Mouse (Mus musculus) liver, embryonic 16.5 days (tissue): ENCODE measurements around the gene Aatf. TPM values are rescaled to one million over a fixed set of nuclear protein-coding genes. Genes with fewer than 3 reads are reported as not detected.

ENCODE experiments used
- ATAC-seq: fragments of 200-750 bp; cut with Nextera tagmentation; 2 replicates; pipeline ENCODE4 v1.8.0; 2017; ENCODE audit warnings: low read depth, mild to moderate bottlenecking, moderate number of reproducible peaks, moderate library complexity
- H3K27ac ChIP-seq: fragments of 300-500 bp; sonication (generic); 2 replicates; pipeline ENCODE4 v1.5.1; 2014; ENCODE audit warnings: mild to moderate bottlenecking, low read length
- H3K27me3 ChIP-seq: fragments of 300-500 bp; sonication (generic); 2 replicates; pipeline ENCODE4 v1.6.1; 2014; ENCODE audit warnings: low read depth, low read length, mixed read lengths; ENCODE audit not compliant: control insufficient read depth, insufficient read depth
- H3K36me3 ChIP-seq: fragments of 300-500 bp; sonication (generic); 2 replicates; pipeline ENCODE4 v1.6.1; 2014; ENCODE audit warnings: mild to moderate bottlenecking; ENCODE audit not compliant: control insufficient read depth, insufficient read depth
- H3K4me1 ChIP-seq: fragments of 300-500 bp; sonication (generic); 2 replicates; pipeline ENCODE4 v1.6.1; 2014; ENCODE audit warnings: low read depth, low read length, mixed read lengths; ENCODE audit not compliant: control insufficient read depth
- H3K4me2 ChIP-seq: fragments of 300-500 bp; sonication (generic); 2 replicates; pipeline ENCODE4 v1.6.1; 2014; ENCODE audit warnings: low read depth, low read length, mixed read lengths
- H3K4me3 ChIP-seq: fragments of 300-500 bp; sonication (generic); 2 replicates; pipeline ENCODE4 v1.5.1; 2014; ENCODE audit warnings: low read depth, mild to moderate bottlenecking, low read length
- H3K9ac ChIP-seq: fragments of 300-500 bp; sonication (generic); 2 replicates; pipeline ENCODE4 v1.6.1; 2014; ENCODE audit warnings: low read depth, low read length
- H3K9me3 ChIP-seq: fragments of 300-500 bp; sonication (generic); replicated peaks from 2 replicates; pipeline ENCODE4 v1.6.1; 2016; ENCODE audit warnings: low read length; ENCODE audit not compliant: control insufficient read depth
- WGBS: fragments of 180-500 bp; shearing (Covaris S2); extraction: QIAGEN DNeasy Blood & Tissue Kit; methylation state at CpG from one replicate; pipeline ENCODE4 v1.1.7; 2014; ENCODE audit not compliant: insufficient replicate concordance; 5-methylcytosine and 5-hydroxymethylcytosine counted together
- polyA plus RNA-seq: library from polyadenylated mRNA; unstranded; fragments of >200 nt; fragmentation: Nextera tagmentation; extraction: Ambion mirVana; gene quantifications from 2 replicates; pipeline ENCODE4 v1.2.1, GENCODE M21; 2015

Aatf gene
- polyA plus RNA-seq, 1 experiment from 2014 or later, result 23.3 TPM

DNA sequence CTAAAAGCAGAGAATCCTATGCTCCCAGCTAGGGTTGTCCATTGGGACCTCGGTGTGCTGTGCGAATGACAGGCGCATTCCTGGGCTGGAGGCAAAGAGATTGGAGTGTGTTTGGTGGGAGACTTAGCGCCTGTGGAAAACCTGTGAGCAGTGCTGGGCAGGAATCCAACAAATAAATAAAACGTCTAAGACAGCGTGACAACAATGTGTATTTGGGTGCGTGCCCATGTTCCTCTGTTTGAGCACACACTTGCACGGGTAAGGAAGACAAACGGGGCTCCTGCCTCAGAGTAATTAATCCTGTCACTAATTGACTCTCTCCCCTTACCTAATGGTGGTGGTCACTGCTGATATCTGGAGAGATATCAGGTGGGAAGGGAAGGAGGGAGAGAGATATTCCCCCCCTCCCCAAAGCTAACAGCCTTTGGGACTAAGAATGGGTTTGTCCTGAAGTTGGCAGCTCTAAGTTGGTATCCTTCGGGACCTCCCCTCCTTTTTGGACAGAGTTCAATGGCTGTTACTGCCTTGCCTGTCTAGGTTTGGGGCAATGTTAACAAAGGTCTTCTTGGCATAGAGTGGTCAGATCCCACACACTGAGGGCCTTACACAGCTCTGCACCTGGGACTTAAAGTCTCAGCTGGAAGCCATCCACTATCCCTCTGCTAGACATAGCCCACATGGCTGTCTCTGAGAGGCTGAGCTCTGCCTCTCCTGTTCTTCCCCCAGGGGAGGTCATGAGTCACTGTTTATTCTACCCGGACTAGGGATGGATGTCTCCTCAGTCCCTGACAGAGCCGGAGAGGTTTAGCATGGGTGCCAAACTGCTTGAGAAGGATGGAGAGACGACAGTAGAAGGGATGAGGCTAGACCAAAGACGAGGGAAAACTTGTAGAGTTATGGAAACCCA is 16.7 kb upstream of the Aatf start:
- peaks cover 83% of the 10 kb centered on the region for H3K27me3 ChIP-seq
- no peaks in the 10 kb centered on the region for H3K9me3 ChIP-seq
- H3K27ac ChIP-seq, result no peak overlapping the region
- H3K9ac ChIP-seq, result no peak overlapping the region
- H3K4me2 ChIP-seq, result no peak overlapping the region
- WGBS, result 9% methylated on average over 14 of the region's 14 CpGs
- peaks cover 5% of the 10 kb centered on the region for H3K4me1 ChIP-seq
- no peak for ATAC-seq
- H3K4me3 ChIP-seq, result no peak overlapping the region
- no peaks in the 10 kb centered on the region for H3K36me3 ChIP-seq

DNA sequence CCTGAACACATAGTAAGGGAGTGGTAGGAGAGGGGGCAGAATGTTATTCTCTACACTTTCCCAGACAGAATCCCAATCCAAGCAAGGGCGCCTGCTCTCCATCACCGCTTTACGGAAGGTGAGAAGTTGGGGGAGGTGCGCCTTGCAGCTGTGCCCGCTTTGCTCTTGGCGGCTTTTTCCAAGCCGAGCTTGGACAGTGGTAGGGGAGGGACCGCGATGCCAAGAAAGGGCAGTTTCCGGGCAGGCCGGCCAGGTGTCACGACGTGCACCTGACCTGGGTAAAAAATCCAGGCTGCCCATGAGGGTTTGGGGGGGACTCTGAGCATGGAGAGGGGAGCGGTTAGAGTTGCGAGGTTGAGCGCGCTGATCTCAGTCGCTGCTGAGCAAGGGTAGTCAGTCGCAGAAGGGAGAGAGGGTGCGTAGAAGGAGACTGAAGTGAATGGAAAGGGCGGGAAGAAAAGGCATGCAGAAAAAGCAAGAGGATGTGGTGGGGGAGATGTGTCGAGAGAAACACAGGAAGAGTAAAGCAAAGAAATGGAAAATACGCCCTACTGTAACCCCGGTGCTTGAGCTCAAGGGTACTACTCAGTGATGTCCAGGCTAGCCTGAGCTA is 15.9 kb upstream of the Aatf start:
- Histone ChIP-seq H3K4me3 (no peak overlapping the region), H3K27ac (no peak overlapping the region), H3K36me3 (no peaks in the 10 kb centered on the region), H3K9me3 (no peaks in the 10 kb centered on the region), H3K4me1 (peaks cover 10% of the 10 kb centered on the region), H3K27me3 (peaks cover 92% of the 10 kb centered on the region), H3K9ac (no peak overlapping the region), H3K4me2 (no peak overlapping the region)
- 3% methylated on average over 24 of the region's 24 CpGs for WGBS
- ATAC-seq, result no peak

DNA sequence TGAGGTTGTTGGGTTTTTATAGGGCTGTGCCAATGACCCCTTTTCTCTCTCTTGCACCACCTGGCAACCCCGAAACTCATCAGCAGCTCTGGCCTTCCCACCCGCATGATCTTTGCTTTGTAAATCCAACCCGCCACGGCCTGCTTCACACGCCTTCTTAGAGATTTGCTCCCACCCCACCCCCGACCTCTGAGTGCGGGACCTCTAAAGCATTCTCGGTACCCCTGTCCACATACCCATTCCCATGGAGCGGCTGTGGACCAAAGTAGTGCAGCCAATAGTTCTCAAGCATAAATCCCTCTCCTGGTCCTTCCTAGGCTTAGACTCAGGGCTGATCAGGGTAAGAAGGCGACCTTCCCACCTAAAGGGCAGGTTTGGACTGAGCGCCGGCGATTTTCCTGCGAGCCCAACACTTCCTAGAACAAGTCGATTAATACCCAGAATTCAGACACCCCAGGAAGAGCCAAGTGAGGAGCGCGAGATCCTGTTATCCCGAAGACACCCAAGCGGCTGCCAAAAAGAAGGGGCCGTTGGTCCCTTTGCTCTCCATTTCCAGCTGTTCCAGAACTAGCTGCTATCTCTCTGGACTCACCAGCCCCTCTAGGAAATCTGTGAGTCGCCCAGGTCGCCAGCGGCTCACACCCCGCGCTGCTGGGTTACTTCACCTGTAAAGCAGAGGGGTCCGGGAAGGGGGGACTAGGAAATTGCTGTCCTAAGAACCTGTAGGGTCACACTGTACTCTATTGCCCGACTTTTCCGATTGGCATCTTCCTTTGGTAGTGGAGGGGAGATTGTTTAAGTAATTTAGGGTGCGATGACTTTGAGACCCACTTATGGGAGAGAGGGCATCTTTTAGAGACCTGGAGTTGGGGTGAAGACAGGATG is 13.9 kb upstream of the Aatf start:
- no peak for ATAC-seq
- H3K4me2 ChIP-seq, result no peak overlapping the region
- peaks cover 10% of the 10 kb centered on the region for H3K4me1 ChIP-seq
- H3K4me3 ChIP-seq, result no peak overlapping the region
- WGBS, result 3% methylated on average over 29 of the region's 29 CpGs
- no peaks in the 10 kb centered on the region for H3K9me3 ChIP-seq
- no peak overlapping the region for H3K27ac ChIP-seq
- peaks cover 97% of the 10 kb centered on the region for H3K27me3 ChIP-seq
- no peak overlapping the region for H3K9ac ChIP-seq
- H3K36me3 ChIP-seq, result no peaks in the 10 kb centered on the region

DNA sequence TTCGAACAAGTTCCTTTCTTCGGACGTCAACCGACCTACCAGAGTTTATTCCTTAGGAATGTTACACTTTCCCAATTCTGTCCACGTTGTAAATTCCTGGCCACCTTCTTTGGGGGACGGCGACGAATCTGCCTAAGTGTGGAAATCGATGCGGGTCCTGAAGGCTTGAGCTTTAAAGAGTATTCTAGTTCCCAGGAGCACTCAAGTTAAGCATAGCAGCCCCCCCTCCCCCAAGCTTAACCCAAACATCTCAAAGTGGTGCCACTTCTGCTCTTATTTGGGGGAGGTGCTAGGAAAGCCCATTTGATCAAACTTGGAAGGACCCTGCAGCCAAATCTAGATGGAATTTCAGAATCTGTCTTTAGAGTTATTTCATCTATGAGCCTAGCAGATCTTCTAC is 13.1 kb upstream of the Aatf start:
- ATAC-seq, result no peak
- H3K27ac ChIP-seq, result no peak overlapping the region
- no peaks in the 10 kb centered on the region for H3K36me3 ChIP-seq
- WGBS, result under 1% methylated on average over 10 of the region's 10 CpGs
- H3K4me3 ChIP-seq, result no peak overlapping the region; the same call in 1 of the 2 replicates
- no peak overlapping the region for H3K9ac ChIP-seq
- no peak overlapping the region for H3K4me2 ChIP-seq
- H3K4me1 ChIP-seq, result peaks cover 10% of the 10 kb centered on the region
- H3K27me3 ChIP-seq, result peaks cover 98% of the 10 kb centered on the region
- H3K9me3 ChIP-seq, result no peaks in the 10 kb centered on the region

DNA sequence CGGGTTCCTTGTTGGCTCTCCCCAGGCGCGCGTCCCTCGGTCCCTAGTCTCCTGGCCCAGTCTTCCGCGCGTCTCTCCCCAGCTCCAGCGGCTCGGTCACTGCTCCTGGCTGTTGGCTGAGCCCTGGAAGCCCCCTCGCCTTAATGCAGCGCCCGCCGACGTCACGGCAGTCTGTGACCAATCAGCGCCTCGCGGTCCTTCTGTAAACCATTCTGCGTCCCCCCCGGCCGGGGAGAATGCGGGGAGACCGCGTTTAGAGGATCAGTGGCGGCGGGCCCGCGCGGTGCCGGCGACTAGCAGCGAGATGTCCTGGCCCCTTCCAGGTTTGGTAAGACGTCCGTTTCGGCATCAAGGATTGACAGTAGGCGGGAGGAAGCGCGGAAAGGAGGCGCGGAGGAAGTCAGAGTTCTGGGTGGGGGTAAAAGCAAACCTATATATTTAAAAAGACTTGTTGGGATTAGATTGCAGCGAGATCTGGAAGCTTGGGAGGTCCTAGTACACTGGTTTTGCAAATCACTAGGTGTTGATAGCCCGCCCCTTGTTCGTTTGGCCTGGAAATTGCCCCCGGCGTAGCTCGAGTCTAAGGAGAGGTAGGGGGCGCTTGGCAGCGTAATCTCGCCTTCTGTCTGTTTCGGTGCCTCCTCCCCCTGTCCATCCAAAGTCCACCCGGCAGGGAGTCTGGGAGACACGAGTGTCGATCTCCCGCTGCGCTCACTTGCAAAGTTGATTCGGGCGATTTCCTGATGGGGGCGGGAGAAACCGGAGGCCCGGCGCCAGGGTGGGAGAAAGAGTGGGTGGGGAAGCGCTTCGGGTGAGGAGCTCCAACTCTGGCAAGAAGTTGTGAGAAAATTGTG is 12.3 kb upstream of the Aatf start, which contains the start of gene Lhx1:
TSS of gene Lhx1 (minus strand) at position 115 of the 854 bp plus-strand sequence.
- H3K4me1 ChIP-seq, result peaks cover 10% of the 10 kb centered on the region
- no peaks in the 10 kb centered on the region for H3K9me3 ChIP-seq
- H3K27me3 ChIP-seq, result peaks cover 100% of the 10 kb centered on the region
- no peak within 1 kb of the TSS for H3K27ac ChIP-seq
- H3K36me3 ChIP-seq, result no peaks in the 10 kb centered on the region
- peak within 1 kb of the TSS; percentile 37 for H3K4me3 ChIP-seq
- under 1% methylated on average over 64 of the region's 64 CpGs for WGBS
- H3K9ac ChIP-seq, result no peak within 1 kb of the TSS
- peak within 1 kb of the TSS; percentile 48 for H3K4me2 ChIP-seq
- no peak for ATAC-seq

DNA sequence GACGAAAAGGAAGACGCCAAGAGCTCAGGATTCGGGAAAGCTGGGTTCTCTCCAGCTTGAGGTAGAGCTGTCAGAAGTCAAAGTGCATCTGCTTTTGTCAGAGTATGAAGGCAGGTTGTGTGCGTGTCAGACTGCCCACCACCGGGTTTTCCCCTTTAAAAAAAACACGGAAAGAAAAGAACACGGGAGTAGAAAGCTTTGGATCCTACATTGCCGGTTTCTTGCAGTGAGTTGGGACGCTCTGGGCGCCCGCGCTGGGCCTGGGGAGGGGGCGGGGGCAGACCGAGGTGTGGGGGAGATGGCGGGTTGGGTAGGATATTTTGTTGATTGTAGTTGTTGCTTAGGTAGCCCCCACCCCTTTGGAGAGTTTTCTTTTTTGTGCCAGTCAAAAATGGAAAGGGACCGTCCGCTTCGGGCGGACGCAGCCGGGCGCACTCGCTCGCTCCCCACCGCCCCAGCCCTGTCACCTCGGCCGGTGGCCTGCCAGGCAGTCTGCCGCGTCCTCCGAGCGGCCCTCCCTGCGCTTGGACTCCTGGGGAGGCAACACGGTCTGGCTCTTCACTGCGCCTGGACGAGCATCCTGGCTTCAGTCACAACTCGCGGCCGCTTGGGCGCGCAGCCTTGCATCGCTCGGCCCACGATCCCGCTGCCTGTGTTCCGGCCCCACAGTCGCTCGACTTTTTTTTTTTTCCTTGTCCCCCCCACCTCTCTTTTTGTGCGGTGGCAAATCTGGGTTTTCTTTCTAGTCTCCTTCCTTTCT is 11.4 kb upstream of the Aatf start:
- Histone ChIP-seq H3K9ac (no peak overlapping the region), H3K4me2 (peak overlapping the region; percentile 48)

DNA sequence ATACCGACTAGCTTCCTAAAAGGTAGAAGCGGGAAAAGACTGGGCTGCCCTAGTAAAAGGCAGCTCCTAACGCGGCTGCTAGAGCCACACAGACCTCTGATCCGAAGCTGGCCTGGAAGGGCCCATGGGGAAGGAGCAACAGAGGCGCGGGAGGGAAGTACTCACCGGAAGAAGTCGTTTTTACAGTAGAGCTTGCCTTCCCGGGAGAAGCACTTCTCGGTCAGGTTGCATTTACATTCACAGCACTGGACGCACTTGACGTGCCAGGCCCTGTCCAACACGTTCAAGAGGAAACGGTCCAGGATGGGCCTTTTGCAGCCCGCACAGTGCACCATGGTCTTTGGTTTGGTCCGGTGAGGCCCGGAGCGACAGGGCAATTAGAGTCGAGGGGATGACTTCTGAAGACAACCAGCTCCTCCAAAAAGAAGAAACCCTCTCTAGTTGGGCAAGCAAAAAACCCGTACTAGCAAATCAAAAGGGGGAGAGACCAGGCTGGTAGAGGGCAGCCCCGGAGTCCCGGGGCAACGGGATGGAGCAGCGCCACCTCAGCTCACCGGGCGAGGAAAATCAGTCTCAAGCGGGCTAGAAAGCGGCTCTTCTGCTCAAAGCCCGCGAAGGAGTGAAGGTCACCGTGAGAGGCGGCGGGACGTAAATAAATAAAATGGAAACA is 10.7 kb upstream of the Aatf start:
- Histone ChIP-seq H3K27ac (no peak overlapping the region), H3K4me2 (no peak overlapping the region), H3K4me1 (peaks cover 10% of the 10 kb centered on the region), H3K4me3 (no peak overlapping the region), H3K9ac (no peak overlapping the region), H3K36me3 (no peaks in the 10 kb centered on the region), H3K27me3 (peaks cover 100% of the 10 kb centered on the region), H3K9me3 (no peaks in the 10 kb centered on the region)
- ATAC-seq, result no peak
- WGBS, result under 1% methylated on average over 35 of the region's 35 CpGs

More for the DNA sequence above, 11.4 kb upstream of the Aatf start:
- H3K36me3 ChIP-seq, result no peaks in the 10 kb centered on the region
- no peak for ATAC-seq
- 2% methylated on average over 48 of the region's 48 CpGs for WGBS
- H3K9me3 ChIP-seq, result no peaks in the 10 kb centered on the region
- H3K4me1 ChIP-seq, result peaks cover 10% of the 10 kb centered on the region
- peak overlapping the region; percentile 37 for H3K4me3 ChIP-seq
- no peak overlapping the region for H3K27ac ChIP-seq
- peaks cover 100% of the 10 kb centered on the region for H3K27me3 ChIP-seq
